Mouse (Mus musculus) skeletal muscle tissue, adult 2 months (tissue): ENCODE data around the gene Pfn1.

Experiments used
- DNase-seq: peaks from one replicate; pipeline ENCODE4 v3.0.0-alpha.2; 2012; ENCODE audit warnings: low read depth, low spot score

The Pfn1 gene

DNA sequence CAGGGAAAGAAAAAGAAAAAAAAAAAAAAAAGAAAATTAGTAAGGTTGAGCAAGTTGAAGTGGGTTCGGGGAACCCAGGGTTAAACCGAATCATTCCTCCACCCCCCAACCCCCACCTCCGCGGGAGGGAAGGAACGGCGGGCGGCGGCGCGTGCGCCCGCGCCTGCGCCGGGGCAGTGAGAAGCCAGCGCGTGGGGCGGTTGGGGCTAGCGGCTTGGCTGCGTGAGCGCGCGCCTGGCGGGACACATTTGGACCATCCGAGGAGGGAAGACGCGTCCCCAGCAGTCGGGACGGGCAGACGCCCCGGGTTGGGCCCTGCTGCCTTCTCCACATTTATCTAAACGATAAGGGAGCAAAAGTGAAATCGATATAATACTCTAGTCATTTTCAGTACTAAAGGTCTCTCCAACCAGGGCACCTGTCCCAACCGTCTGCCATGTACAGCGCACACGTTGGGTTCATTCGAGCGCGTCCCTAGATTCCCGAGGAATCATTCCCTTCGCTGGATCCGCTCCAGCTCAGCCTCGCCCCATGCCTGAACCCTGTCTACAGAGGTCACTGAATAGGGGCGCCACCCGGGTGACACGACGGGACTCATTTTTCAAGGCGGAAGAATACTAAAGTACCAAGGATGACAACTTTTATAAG, 603 bp upstream of the Pfn1 start:
- DNase-seq: peak; percentile 87

DNA sequence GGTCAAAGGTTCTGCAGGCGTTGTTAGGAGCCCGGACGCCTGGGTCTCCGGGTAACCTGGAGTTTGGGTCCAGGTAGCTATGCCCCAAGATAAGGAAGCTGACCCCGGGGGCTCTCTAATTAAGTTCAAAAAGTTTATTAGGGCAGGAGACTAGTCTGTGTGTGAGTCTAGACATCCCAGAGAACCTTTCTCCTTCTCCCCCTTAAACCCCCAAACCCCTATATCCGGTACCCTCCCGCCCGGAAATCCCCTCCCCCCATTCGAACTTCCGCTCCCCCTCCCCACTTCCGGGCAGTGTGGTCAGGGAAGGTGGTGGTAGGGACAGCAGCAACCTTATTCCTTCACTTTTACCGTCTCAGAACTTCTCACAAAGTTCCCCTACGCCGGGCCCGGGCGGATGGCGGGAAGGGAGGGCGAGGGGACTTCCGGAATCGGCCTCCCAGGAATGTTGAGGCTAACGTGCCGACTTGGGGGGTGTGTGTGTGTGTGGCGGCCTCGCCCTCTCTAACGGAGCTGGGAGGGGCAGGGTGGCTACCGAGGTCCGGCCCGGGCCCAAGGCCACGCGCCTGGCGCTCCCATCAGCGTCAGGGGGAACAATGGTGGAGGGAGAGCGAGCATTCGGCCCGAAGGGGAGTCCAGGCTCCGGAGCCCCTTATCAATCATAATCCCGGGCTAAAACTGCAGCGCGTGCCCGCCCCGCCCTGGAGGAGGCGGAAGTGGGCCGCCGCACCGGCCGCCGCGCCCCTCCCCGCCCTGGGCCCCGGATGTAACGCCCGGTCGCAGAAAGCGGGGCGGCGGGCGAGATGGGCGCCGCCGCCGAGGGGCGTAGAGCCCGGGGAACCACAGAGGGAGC, 873 bp downstream of the Pfn1 start:
- DNase-seq: no peak

DNA sequence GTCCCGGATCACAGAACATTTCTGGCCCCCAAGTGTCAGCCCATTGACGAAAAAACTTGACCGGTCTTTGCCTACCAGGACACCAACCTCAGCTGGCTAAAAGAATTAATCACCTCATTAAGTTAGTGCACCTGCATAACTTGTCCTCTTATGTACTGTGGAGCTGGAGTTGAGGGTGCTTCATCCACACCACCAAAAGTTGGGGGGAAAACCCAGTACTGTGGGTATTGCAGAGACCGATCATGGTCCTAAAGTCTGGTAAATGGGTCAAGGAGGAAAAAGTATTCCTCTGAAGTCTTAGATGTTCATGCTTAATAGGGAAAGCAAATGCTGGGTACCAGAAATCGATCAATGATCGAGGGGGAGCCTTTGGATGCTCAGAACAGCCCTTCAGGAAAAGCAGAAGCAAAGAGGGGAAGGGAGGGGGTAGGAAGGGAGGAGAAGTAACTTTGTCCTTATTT, 1.5 kb downstream of the Pfn1 start:
- DNase-seq: no peak

DNA sequence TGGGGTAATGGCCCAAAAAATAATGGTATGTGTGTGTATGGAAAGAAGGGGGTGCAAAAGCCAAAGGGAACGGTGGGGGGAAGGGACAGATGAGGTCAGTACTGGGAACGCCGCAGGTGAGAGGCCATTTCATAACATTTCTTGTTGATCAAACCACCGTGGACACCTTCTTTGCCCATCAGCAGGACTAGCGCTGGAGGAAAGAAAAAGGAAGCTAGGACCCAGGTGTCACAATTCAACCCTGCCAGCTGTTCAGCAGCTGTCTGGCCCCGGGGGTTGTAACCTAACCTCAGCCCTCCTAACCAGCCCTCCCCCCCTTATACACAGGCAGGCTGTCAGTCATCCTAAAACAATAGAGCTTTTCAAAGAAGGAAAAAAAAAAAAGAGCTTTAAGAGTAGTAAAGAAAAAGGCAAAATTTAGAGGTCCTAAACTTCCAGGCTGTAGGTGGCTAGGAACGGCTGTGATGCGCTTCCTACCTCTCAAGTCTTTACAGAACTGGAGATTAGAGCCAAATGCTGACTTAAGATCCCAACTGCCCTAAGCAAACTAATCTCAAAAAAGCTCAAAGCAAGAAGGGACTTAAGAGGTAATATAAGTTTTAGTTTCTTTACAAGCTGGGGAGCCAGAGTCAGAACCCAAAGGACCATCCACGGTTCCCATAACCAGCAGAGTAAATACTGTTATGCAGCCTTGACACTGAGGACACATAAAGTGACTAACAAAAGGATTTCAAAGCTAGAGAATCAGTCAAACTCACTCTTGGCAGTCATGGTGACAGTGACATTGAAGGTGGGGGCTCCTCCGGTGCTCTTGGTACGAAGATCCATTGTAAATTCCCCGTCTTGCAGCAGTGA, 2.2 kb downstream of the Pfn1 start:
- no peak for DNase-seq

GRCm38 (mm10) chr11:70651391-70651790, 3.1 kb downstream of the Pfn1 start:
- no peak for DNase-seq

GRCm38 (mm10) chr11:70650322-70651175, 3.9 kb downstream of the Pfn1 start:
- no peak for DNase-seq

- DNase-seq: no peak
These were observed 5.2 kb downstream of the Pfn1 start for GRCm38 (mm10) chr11:70649185-70649734.

GRCm38 (mm10) chr11:70648512-70648911, 5.9 kb downstream of the Pfn1 start:
- no peak for DNase-seq

- no peak for DNase-seq
These were observed 6.6 kb downstream of the Pfn1 start for GRCm38 (mm10) chr11:70647716-70648420.

GRCm38 (mm10) chr11:70646691-70647650, 7.5 kb downstream of the Pfn1 start, which contains the start of the genes Rnf167 and Slc25a11:
Gene Rnf167 (plus strand): TSS chr11:70647235.
Gene Slc25a11 (minus strand): TSS chr11:70647479.
- peak; percentile 99 for DNase-seq

DNA sequence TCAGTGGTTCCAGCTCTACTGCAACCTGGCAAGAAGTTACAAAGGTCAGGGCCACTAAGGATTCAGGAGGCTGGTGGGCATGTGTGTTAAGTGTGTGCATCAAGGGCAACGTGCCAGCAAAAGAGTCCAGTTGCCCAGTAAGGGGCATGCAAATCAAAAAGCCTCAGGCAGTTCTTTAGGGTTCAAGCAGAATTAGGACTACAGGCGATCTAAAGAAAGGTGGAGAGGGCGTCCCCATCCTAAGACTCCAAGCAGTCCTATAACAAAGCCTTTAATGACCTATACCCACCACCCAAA, 8.2 kb downstream of the Pfn1 start:
- DNase-seq: no peak

GRCm38 (mm10) chr11:70645461-70646258, 8.8 kb downstream of the Pfn1 start:
- DNase-seq: no peak

GRCm38 (mm10) chr11:70644564-70645103, 9.8 kb downstream of the Pfn1 start:
- DNase-seq: no peak

GRCm38 (mm10) chr11:70643051-70643450, 11.4 kb downstream of the Pfn1 start:
- DNase-seq: no peak

- no peak for DNase-seq
These were observed 13.2 kb downstream of the Pfn1 start for GRCm38 (mm10) chr11:70641241-70641640.

GRCm38 (mm10) chr11:70639976-70640375, 14.5 kb downstream of the Pfn1 start:
- no peak for DNase-seq

- no peak for DNase-seq
These were observed 15.6 kb downstream of the Pfn1 start, which contains the start of gene Gp1ba for GRCm38 (mm10) chr11:70638714-70639278. Gene Gp1ba (plus strand): TSS chr11:70639122.
